Mouse (Mus musculus) layer of hippocampus, adult 11-12 months (tissue): ENCODE measurements around the gene Wfdc1.

Experiments
- DNase-seq: peaks from one replicate; pipeline ENCODE4 v3.0.0; 2022; ENCODE audit warnings: low spot score

The Wfdc1 gene

DNA sequence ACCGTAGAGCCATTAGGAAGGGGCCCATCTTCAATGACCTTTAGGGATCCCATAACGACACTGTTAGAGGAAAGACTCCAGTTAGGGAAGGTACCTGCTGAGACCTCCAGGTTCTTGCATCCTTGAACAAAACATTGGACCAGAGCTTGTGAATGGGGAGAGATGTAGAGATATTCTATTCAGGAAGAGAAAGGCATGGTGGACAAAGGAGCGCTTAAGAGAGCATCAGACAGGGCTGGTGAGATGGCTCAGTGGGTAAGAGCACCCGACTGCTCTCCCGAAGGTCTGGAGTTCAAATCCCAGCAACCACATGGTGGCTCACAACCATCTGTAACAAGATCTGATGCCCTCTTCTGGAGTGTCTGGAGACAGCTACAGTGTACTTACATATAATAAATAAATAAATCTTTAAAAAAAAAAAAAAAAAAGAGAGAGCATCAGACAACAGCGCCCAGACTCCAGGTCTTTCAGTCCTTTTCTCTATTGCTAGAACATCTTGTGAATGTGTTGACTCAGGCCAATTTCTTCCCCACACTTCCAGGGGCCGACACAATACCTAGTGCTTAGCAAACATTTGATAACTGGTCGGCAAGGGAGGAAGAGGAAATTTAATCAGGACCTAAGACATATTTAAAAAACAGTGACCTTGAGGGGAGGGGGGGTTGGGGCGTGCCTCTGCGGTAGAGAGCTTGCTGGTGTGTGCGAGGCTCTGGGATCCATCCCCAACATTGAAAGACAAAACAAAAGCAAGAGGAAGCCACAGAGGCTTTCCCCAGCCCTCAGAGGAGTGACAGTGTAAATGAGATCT is 71.1 kb downstream of the Wfdc1 start:
- DNase-seq, result no peak
